Mouse (Mus musculus) olfactory bulb, adult 2 months (tissue): ENCODE data around the gene Abat.

ENCODE experiments used
- CTCF ChIP-seq: fragments of 200-500 bp; IDR thresholded peaks from 2 replicates; pipeline ENCODE4 v1.5.1; 2012; ENCODE audit warnings: low read depth, mild to moderate bottlenecking, low read length, moderate library complexity; ENCODE audit not compliant: insufficient read depth
- POLR2A ChIP-seq: fragments of 200-500 bp; IDR thresholded peaks from 2 replicates; pipeline ENCODE4 v1.6.1; 2012; ENCODE audit warnings: mild to moderate bottlenecking, low read depth, low read length, moderate library complexity; ENCODE audit not compliant: insufficient read depth

DNA sequence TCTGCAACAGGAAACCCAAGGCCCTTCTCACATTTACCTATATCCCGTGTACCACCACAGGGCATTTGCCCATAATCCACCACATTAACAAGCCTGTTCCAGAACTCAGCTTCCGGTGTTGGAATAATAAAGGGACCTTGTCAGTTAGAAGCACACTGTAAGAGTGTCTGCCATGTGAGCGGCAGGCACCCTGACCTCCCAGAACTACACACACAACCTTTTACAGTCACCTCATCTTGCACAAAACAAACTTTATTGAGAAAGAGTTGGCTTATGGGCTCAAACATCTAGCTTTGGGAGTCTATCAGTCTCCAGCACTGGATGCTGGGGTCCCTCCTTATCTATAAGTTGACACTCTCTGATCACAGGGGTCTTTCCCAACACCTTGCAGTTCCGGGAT, 145.1 kb downstream of the Abat start:
- TF ChIP-seq CTCF (no peak), POLR2A (no peak)
